Mouse (Mus musculus) spleen, adult 2 months (tissue): ENCODE results near the gene Efl1.

ENCODE experiments used
- CTCF ChIP-seq: fragments of 200-500 bp; IDR thresholded peaks from 2 replicates; pipeline ENCODE4 v1.5.1; 2011; ENCODE audit warnings: mild to moderate bottlenecking, inconsistent platforms; ENCODE audit not compliant: insufficient read depth, insufficient read length, insufficient replicate concordance; ENCODE audit errors: extremely low read depth
- POLR2A ChIP-seq: fragments of 200-500 bp; IDR thresholded peaks from 2 replicates; pipeline ENCODE4 v1.6.1; 2011; ENCODE audit warnings: low read depth, low read length, inconsistent platforms

- TF ChIP-seq CTCF = no peak
- TF ChIP-seq POLR2A = no peak
These were observed 94.8 kb downstream of the Efl1 start for GRCm38 (mm10) chr7:82743116-82743765.
